Mouse (Mus musculus): ENCODE data around the gene Rabep1. TPM values are rescaled to one million over a fixed set of nuclear protein-coding genes. Genes with fewer than 3 reads are reported as not detected.

The Rabep1 gene
- polyA plus RNA-seq, 1 experiment from 2014 or later = 38.5 TPM

- Histone ChIP-seq H3K4me3 (no peak overlapping the region), H3K27ac (no peak overlapping the region), H3K4me2 (replicated peaks) (no peak overlapping the region), H3K9me3 (no peaks in the 10 kb centered on the region), H3K9ac (no peak overlapping the region), H3K4me1 (no peaks in the 10 kb centered on the region), H3K27me3 (no peaks in the 10 kb centered on the region), H3K36me3 (peaks cover 47% of the 10 kb centered on the region)
- ATAC-seq (ENCODE audit: low FRiP score, low read depth) = no peak
- whole genome bisulfite sequencing = 85% methylated on average over 1 of the region's 1 CpGs
These were observed 67.3 kb downstream of the Rabep1 start for GRCm38 (mm10) chr11:70911920-70912319.

GRCm38 (mm10) chr11:70917896-70918295 is 73.3 kb downstream of the Rabep1 start:
- Histone ChIP-seq H3K27ac (no peak overlapping the region), H3K9me3 (no peaks in the 10 kb centered on the region), H3K4me3 (no peak overlapping the region), H3K4me2 (replicated peaks) (no peak overlapping the region), H3K27me3 (no peaks in the 10 kb centered on the region), H3K4me1 (no peaks in the 10 kb centered on the region), H3K36me3 (peaks cover 56% of the 10 kb centered on the region), H3K9ac (no peak overlapping the region)
- 95% methylated on average over 2 of the region's 2 CpGs for WGBS
- ATAC-seq (ENCODE audit: low FRiP score, low read depth) = no peak

GRCm38 (mm10) chr11:70919524-70919923 is 74.9 kb downstream of the Rabep1 start:
- H3K4me2 ChIP-seq (replicated peaks) = no peak overlapping the region
- ATAC-seq (ENCODE audit: low FRiP score, low read depth) = no peak
- H3K4me3 ChIP-seq = no peak overlapping the region
- no peak overlapping the region for H3K27ac ChIP-seq
- peaks cover 67% of the 10 kb centered on the region for H3K36me3 ChIP-seq
- no peaks in the 10 kb centered on the region for H3K4me1 ChIP-seq
- WGBS = 94% methylated on average over 4 of the region's 4 CpGs
- H3K27me3 ChIP-seq = no peaks in the 10 kb centered on the region
- H3K9ac ChIP-seq = no peak overlapping the region
- no peaks in the 10 kb centered on the region for H3K9me3 ChIP-seq

- Histone ChIP-seq H3K4me2 (replicated peaks) (no peak overlapping the region), H3K27ac (no peak overlapping the region), H3K9ac (no peak overlapping the region), H3K27me3 (no peaks in the 10 kb centered on the region), H3K4me1 (no peaks in the 10 kb centered on the region), H3K36me3 (peaks cover 75% of the 10 kb centered on the region), H3K9me3 (no peaks in the 10 kb centered on the region), H3K4me3 (no peak overlapping the region)
- 81% methylated on average over 5 of the region's 5 CpGs for WGBS
- no peak for ATAC-seq (ENCODE audit: low FRiP score, low read depth)
These were observed 86.9 kb downstream of the Rabep1 start for GRCm38 (mm10) chr11:70931461-70931860.

- no peak overlapping the region for H3K27ac ChIP-seq
- no peak overlapping the region for H3K4me2 ChIP-seq (replicated peaks)
- WGBS = 95% methylated on average over 7 of the region's 7 CpGs
- no peaks in the 10 kb centered on the region for H3K4me1 ChIP-seq
- H3K9me3 ChIP-seq = no peaks in the 10 kb centered on the region
- H3K36me3 ChIP-seq = peaks cover 84% of the 10 kb centered on the region
- H3K9ac ChIP-seq = no peak overlapping the region
- H3K27me3 ChIP-seq = no peaks in the 10 kb centered on the region
- H3K4me3 ChIP-seq = no peak overlapping the region
- no peak for ATAC-seq (ENCODE audit: low FRiP score, low read depth)
These were observed 90.7 kb downstream of the Rabep1 start for GRCm38 (mm10) chr11:70935316-70935715.

- peaks cover 91% of the 10 kb centered on the region for H3K36me3 ChIP-seq
- H3K9ac ChIP-seq = no peak overlapping the region
- no peak for ATAC-seq (ENCODE audit: low FRiP score, low read depth)
- no peak overlapping the region for H3K4me2 ChIP-seq (replicated peaks)
- H3K27ac ChIP-seq = no peak overlapping the region
- no peaks in the 10 kb centered on the region for H3K27me3 ChIP-seq
- H3K4me3 ChIP-seq = no peak overlapping the region
- WGBS = 92% methylated on average over 1 of the region's 1 CpGs
- H3K4me1 ChIP-seq = no peaks in the 10 kb centered on the region
- H3K9me3 ChIP-seq = no peaks in the 10 kb centered on the region
These were observed 98.0 kb downstream of the Rabep1 start for GRCm38 (mm10) chr11:70942596-70942995.

- H3K27ac ChIP-seq = no peak overlapping the region
- H3K36me3 ChIP-seq = peaks cover 91% of the 10 kb centered on the region
- H3K9me3 ChIP-seq = no peaks in the 10 kb centered on the region
- no peak overlapping the region for H3K4me2 ChIP-seq (replicated peaks)
- H3K9ac ChIP-seq = no peak overlapping the region
- no peak overlapping the region for H3K4me3 ChIP-seq
- ATAC-seq (ENCODE audit: low FRiP score, low read depth) = no peak
- H3K27me3 ChIP-seq = no peaks in the 10 kb centered on the region
- no peaks in the 10 kb centered on the region for H3K4me1 ChIP-seq
- 94% methylated on average over 7 of the region's 7 CpGs for WGBS
These were observed 99.1 kb downstream of the Rabep1 start for GRCm38 (mm10) chr11:70943651-70944050.

- no peaks in the 10 kb centered on the region for H3K9me3 ChIP-seq
- ATAC-seq (ENCODE audit: low FRiP score, low read depth) = no peak
- no peak overlapping the region for H3K4me2 ChIP-seq (replicated peaks)
- H3K36me3 ChIP-seq = peaks cover 92% of the 10 kb centered on the region
- no peak overlapping the region for H3K9ac ChIP-seq
- H3K4me3 ChIP-seq = no peak overlapping the region
- 88% methylated on average over 4 of the region's 4 CpGs for WGBS
- H3K27me3 ChIP-seq = no peaks in the 10 kb centered on the region
- H3K4me1 ChIP-seq = no peaks in the 10 kb centered on the region
- no peak overlapping the region for H3K27ac ChIP-seq
These were observed 100.6 kb downstream of the Rabep1 start for GRCm38 (mm10) chr11:70944935-70945817.

- peaks cover 95% of the 10 kb centered on the region for H3K36me3 ChIP-seq
- no peaks in the 10 kb centered on the region for H3K4me1 ChIP-seq
- no peak overlapping the region for H3K27ac ChIP-seq
- ATAC-seq (ENCODE audit: low FRiP score, low read depth) = no peak
- 93% methylated on average over 4 of the region's 4 CpGs for WGBS
- H3K4me3 ChIP-seq = no peak overlapping the region
- no peak overlapping the region for H3K9ac ChIP-seq
- no peaks in the 10 kb centered on the region for H3K9me3 ChIP-seq
- no peaks in the 10 kb centered on the region for H3K27me3 ChIP-seq
- no peak overlapping the region for H3K4me2 ChIP-seq (replicated peaks)
These were observed 110.1 kb downstream of the Rabep1 start for GRCm38 (mm10) chr11:70954711-70955110.

- Histone ChIP-seq H3K4me3 (no peak overlapping the region), H3K27me3 (no peaks in the 10 kb centered on the region), H3K36me3 (peaks cover 96% of the 10 kb centered on the region), H3K9me3 (no peaks in the 10 kb centered on the region), H3K4me2 (replicated peaks) (no peak overlapping the region), H3K27ac (no peak overlapping the region), H3K9ac (no peak overlapping the region), H3K4me1 (no peaks in the 10 kb centered on the region)
- WGBS = 95% methylated on average over 5 of the region's 5 CpGs
- ATAC-seq (ENCODE audit: low FRiP score, low read depth) = no peak
These were observed 116.4 kb downstream of the Rabep1 start for GRCm38 (mm10) chr11:70960786-70961554.

GRCm38 (mm10) chr11:70964222-70964907 is 119.8 kb downstream of the Rabep1 start:
- H3K9me3 ChIP-seq = no peaks in the 10 kb centered on the region
- no peak overlapping the region for H3K27ac ChIP-seq
- ATAC-seq (ENCODE audit: low FRiP score, low read depth) = no peak
- H3K4me1 ChIP-seq = peaks cover 12% of the 10 kb centered on the region
- no peak overlapping the region for H3K4me2 ChIP-seq (replicated peaks)
- H3K36me3 ChIP-seq = peaks cover 75% of the 10 kb centered on the region
- H3K9ac ChIP-seq = no peak overlapping the region
- no peaks in the 10 kb centered on the region for H3K27me3 ChIP-seq
- WGBS = 86% methylated on average over 4 of the region's 4 CpGs
- no peak overlapping the region for H3K4me3 ChIP-seq

GRCm38 (mm10) chr11:70969271-70969794 is 124.8 kb downstream of the Rabep1 start:
- Histone ChIP-seq H3K9me3 (no peaks in the 10 kb centered on the region), H3K27me3 (no peaks in the 10 kb centered on the region), H3K9ac (peak overlapping the region; percentile 92), H3K4me3 (peak overlapping the region; percentile 94), H3K27ac (peak overlapping the region; percentile 80), H3K36me3 (peaks cover 41% of the 10 kb centered on the region), H3K4me1 (peaks cover 18% of the 10 kb centered on the region), H3K4me2 (replicated peaks) (peak overlapping the region; percentile 83)
- 1% methylated on average over 25 of the region's 25 CpGs for WGBS
- no peak; the same call in 1 of the 2 replicates for ATAC-seq (ENCODE audit: low FRiP score, low read depth)
